Mouse (Mus musculus): ENCODE measurements at regions not wholly inside any gene's neighbourhood (a gene's known extent, or its start where the extent isn't known, plus 50 kb on each side); places are given as distances from the start of the nearest gene placed in this dataset.
"Not testable (repeated sequence)": the region's sequence is repeated elsewhere in the genome, so short reads cannot be mapped to it uniquely, and the experiment has no call there.

DNA sequence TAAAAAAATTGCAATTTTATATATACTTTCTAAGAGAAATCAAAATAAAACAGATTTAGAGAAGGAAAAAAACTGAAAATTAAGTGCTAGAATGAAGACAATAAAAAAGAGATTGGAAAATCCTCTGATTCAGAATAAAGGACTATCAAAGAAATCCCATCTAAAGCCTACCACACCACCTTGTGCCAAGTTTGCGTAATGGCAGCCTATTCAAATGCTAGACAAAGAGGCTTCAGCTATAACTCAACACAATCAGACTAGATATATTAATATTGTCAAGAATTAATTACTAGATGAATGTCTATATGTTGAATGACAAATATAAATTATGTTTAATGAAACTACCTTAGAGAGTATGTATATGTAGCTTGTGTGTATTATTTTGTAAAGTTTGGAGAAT lies 221.9 kb upstream of the Ascc3 start:
- peak; percentile 5 to 6 for DNase-seq

DNA sequence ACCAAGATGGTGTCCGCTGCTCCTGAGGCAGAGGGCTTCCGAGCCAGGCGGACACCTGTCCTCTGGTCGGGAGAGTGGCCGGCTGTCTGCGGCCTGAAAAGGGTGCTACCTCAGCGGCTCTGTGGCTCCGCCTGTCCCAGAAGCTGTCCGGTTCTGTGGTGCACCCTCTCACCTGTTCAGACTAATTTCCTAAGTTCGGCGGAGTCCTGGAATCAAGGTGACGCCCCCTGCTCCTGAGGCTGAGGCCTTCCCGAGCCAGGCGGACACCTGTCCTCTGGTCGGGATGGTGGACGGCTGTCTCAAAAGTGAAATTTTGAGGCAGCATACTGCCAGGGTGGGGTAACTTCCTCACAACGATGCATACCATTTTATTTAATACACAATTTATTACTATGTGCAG lies 199.9 kb upstream of the Ascc3 start:
- DNase-seq, result not testable (repeated sequence)

Measured in kidney, postnatal 4 days (tissue).